34 mouse cellular contexts compared by ENCODE assay signal in the genomic region with DNA sequence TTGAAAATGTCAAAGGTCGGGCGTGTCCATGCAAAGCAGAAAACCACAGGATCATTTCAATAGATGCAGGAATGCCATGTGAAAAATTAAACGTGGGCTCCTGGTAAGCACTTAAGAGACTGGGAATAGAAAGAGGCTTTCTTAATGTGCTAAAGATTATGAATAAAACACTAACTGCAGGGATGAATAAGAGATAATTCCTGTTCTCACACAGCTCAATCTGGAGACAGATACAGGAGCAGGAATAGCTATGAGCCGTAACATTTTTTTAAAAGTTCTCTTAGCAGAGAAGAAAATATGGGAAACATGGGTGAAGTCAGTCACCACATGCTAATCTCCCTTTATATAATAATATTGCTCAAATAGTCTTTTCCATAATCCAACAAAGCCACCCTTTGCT.
"Had no signal": no experiment of that assay in that cellular context is flagged by ENCODE, and none has a peak within 500 bp of the region (broad histone marks: within the 10 kb centered on the region; RNA-seq: fewer than 3 reads in every experiment).

No protein-coding gene starts in this region.

- DNase-seq: heart, postnatal 10 days; heart, postnatal 14 days; heart, postnatal 36 days; heart, postnatal 4 days; kidney, adult 11 months; kidney, adult 18-20 months; kidney, adult 2 months; kidney, adult 8-10 months; kidney, adult 9 months; kidney, postnatal 10 days; kidney, postnatal 14 days; kidney, postnatal 25 days; kidney, postnatal 36 days; kidney, postnatal 4 days; layer of hippocampus, adult 9-11 months; layer of hippocampus, postnatal 36 days had no signal

- ATAC-seq: hindbrain, embryonic 16.5 days; hindbrain, postnatal 0 days; inflammation-experienced regulatory T-cells, adult 6 months; intestine, embryonic 15.5 days; intestine, embryonic 16.5 days; intestine, postnatal 0 days had no signal

- H3K4me3 ChIP-seq: heart, embryonic 10.5 days; heart, embryonic 12.5 days; heart, embryonic 13.5 days; heart, embryonic 15.5 days; hindbrain, embryonic 10.5 days; hindbrain, embryonic 12.5 days; hindbrain, embryonic 13.5 days; hindbrain, embryonic 15.5 days; intestine, embryonic 15.5 days; kidney, embryonic 15.5 days; left cerebral cortex, adult 2 months had no signal

- H3K27ac ChIP-seq: heart, embryonic 10.5 days; heart, embryonic 13.5 days; heart, embryonic 15.5 days; hindbrain, embryonic 10.5 days; hindbrain, embryonic 12.5 days; hindbrain, embryonic 13.5 days; hindbrain, embryonic 14.5 days; hindbrain, embryonic 15.5 days; hindbrain, postnatal 0 days; intestine, embryonic 15.5 days; kidney, embryonic 15.5 days; kidney, postnatal 0 days; left cerebral cortex, adult 2 months had no signal
